Mouse (Mus musculus) bone marrow, adult 2 months (tissue): ENCODE measurements at regions not wholly inside any gene's neighbourhood (a gene's known extent, or its start where the extent isn't known, plus 50 kb on each side); places are given as distances from the start of the nearest gene placed in this dataset.

Source experiments
- CTCF ChIP-seq: fragments of 200-500 bp; IDR thresholded peaks from 2 replicates; pipeline ENCODE4 v1.5.1; 2011; ENCODE audit warnings: low read length, control low read depth; ENCODE audit not compliant: control insufficient read depth, insufficient read depth
- POLR2A ChIP-seq: fragments of 200-500 bp; IDR thresholded peaks from 2 replicates; pipeline ENCODE4 v1.6.1; 2011; ENCODE audit warnings: low read depth, mild to moderate bottlenecking, control low read depth, low read length, borderline replicate concordance; ENCODE audit not compliant: control insufficient read depth

DNA sequence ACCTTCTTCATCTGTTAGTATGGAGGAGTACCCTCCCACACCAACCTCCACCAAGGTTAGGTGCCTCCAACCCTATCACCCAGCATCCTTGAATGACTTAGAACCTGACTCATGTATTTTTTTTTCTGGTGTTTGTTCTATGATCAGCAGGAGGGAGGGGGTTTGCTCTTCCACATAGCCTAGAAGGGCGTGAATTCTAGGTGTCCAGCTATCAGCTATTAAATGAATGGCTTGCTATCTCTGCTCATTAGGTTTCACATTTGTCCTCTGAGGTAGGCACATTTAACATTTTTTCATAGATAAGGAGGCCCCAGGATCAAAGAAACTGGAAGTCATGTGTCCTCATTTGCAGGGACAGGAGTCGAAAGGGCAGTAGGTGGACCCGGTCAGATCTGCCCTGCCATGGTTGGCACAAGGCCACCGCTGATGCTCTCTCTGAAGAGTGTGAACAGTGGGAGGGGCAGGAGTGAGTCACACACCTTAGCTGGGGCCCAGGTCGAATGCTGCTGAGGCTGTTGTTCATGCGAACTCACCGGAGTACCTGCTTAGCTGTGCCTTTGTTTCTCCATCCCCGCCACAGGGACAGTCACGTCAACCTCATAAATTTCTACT, 424.4 kb downstream of the Med13l start:
- no peak for TF ChIP-seq CTCF
- no peak for TF ChIP-seq POLR2A
